Mouse (Mus musculus) heart, adult 2 months (tissue): ENCODE results near the gene H2-T3.

Source experiments
- CTCF ChIP-seq: fragments of 200-600 bp; IDR thresholded peaks from 2 replicates; pipeline ENCODE4 v1.8.1; 2022; ENCODE audit warnings: antibody characterized with exemption, mild to moderate bottlenecking, moderate library complexity
- EP300 ChIP-seq: fragments of 200-500 bp; IDR thresholded peaks from 2 replicates; pipeline ENCODE4 v1.6.1; 2011; ENCODE audit warnings: low read depth, low read length, control low read depth; ENCODE audit not compliant: insufficient read depth
- POLR2A ChIP-seq: fragments of 200-500 bp; IDR thresholded peaks from 2 replicates; pipeline ENCODE4 v1.6.1; 2011; ENCODE audit warnings: mild to moderate bottlenecking, low read depth, low read length, control low read depth; ENCODE audit not compliant: insufficient read depth

- no peak for TF ChIP-seq CTCF
- TF ChIP-seq POLR2A = no peak
- TF ChIP-seq EP300 = no peak
Measured at GRCm38 (mm10) chr17:36145111-36145860, 44.8 kb downstream of the H2-T3 start.
